Mouse (Mus musculus) spleen, adult 2 months (tissue): ENCODE results near the gene Akap6.

Source experiments
- CTCF ChIP-seq: fragments of 200-500 bp; IDR thresholded peaks from 2 replicates; pipeline ENCODE4 v1.5.1; 2011; ENCODE audit warnings: mild to moderate bottlenecking, inconsistent platforms; ENCODE audit not compliant: insufficient read depth, insufficient read length, insufficient replicate concordance; ENCODE audit errors: extremely low read depth
- POLR2A ChIP-seq: fragments of 200-500 bp; IDR thresholded peaks from 2 replicates; pipeline ENCODE4 v1.6.1; 2011; ENCODE audit warnings: low read depth, low read length, inconsistent platforms

DNA sequence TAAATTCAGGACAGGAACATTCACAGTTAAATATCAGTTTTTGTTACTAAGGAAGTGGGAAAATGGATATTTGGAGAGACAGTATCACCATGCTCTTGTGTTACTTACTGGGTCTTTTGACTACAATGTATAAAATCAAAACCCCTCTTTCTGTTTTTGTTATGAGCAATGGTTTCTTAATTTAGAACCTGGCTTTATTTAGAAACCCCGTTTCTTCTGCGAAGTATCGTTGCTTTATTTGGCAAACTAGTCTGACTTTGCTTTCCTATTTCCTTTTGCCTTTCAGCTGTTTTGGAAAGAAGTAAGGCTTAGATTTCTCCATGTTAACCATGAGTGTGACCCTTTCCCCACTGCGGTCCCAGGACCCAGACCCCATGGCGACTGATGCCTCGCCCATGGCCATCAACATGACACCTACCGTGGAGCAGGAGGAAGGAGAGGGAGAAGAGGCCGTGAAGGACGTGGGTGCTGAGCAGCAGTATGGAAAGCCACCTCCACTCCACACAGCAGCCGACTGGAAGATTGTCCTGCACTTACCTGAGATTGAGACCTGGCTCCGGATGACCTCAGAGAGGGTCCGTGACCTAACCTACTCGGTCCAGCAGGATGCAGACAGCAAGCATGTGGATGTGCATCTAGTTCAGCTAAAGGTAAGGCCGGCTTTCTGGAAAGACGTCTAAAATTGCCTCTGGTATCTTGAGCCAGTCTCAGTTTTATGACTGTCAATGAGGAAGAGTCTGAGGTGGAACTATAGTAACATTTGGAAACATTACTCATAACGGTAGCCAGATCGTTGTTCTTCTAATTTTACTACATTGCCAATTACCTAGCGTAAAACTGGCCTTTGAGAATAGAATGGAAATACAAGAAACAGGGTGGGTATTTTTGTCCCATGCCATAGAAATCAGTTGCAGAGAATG lies 96.6 kb downstream of the Akap6 start:
- no peak for TF ChIP-seq CTCF
- TF ChIP-seq POLR2A = no peak
